Mouse (Mus musculus): ENCODE results near the gene Zbtb39. TPM values are rescaled to one million over a fixed set of nuclear protein-coding genes. Genes with fewer than 3 reads are reported as not detected.

Zbtb39 gene
- total RNA-seq (2015) = 3.3 and 5.1 TPM in 2 replicates
- 3.2 and 4.3 TPM in 2 replicates for total RNA-seq (2017)

DNA sequence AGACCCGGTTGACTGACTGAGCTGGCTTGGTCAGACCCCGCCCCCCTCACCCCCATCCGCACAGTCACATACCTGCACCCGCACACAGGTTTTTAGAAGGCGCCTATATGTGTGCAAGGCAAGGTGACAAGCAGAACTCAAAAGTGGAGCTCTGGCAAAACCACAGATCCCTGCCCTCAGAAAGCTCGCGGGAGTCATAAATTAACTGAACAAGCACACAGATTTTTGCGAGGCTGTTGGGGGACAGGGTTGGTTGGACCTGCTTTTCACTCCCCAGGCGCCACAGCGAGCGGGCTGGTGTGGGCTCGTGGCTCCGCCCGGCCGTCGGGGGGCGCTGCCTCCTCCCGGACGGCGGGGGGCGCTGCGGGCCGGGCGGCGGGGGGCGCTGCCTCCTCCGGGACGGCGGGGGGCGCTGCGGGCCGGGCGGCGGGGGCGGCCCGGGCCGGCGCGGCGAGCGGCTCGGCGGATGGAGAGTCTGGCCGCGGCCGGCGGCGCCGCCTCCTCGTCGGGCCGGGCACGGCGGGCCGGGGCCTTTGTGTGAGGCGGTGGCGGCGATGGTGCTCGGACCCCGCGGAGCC is at the start of gene Zbtb39:
Gene Zbtb39, plus strand, starts transcription at position 456 of the 578 bp plus-strand sequence.
- peak; percentile 60 for ATAC-seq (ENCODE audit: poor library complexity, severe bottlenecking)

GRCm38 (mm10) chr10:127691053-127691452 is 48.3 kb upstream of the Zbtb39 start:
- ATAC-seq (ENCODE audit: poor library complexity, severe bottlenecking) = no peak

GRCm38 (mm10) chr10:127694636-127695035 is 44.7 kb upstream of the Zbtb39 start:
- ATAC-seq (ENCODE audit: poor library complexity, severe bottlenecking) = peak; percentile 82

DNA sequence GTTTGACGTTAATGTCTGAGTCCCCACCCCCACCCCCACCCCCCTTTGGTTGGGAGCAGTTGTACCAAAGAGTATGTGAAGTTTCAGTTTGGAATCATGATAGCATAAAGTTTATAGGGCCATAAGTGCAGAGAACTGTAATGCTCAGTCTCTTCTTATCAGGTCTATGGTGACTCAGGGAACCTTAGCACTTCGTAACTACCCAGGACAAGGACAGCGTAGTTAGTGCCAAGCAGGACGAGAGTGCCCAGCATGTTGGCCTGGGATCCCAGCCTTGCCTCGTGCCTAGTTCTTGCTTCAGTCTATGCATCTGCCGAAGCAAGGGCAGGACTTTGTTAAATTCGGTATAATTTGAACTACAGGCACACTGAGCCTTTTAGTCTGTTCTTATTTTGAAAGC is 43.6 kb upstream of the Zbtb39 start:
- ATAC-seq (ENCODE audit: poor library complexity, severe bottlenecking) = no peak

DNA sequence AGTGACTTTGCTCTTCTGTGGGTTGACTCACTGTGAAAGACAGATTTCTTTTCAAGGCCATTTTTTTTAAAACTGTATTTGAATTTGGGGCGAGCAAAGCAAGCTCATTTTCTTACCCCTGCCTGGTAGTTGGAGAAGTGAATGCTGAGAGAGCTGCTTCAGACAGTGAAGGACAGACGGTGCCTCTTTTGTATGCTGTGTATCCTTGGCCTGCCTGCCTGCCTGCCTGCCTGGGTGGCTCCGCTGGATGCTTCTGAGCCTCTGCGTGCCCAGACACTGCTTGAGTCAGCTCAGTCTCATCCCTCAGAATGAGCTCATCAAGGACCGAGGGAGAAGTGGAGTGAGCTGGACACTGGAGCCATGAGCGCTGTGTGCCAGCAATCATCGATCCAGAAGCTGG is 40.4 kb upstream of the Zbtb39 start:
- ATAC-seq (ENCODE audit: poor library complexity, severe bottlenecking) = no peak

DNA sequence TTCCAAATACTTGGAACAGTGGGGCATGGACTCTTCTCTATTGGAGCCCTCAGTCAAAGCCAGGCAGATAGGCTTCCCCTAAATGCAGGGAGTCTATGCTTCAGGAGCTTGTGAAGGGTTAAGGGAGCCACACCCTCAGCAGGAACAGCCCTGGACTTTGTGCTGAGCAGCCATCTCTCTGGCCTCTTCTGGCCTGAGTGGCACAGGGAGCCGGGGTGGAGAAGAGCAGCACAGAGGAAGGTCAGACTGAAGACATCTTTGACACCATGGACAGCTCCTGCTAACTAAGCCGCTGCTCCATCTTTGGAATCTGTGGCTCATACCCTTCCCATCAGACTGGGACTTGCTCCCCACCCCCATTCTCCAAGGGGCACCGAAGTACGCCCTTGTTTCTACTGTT is 36.0 kb upstream of the Zbtb39 start:
- no peak for ATAC-seq (ENCODE audit: poor library complexity, severe bottlenecking)

DNA sequence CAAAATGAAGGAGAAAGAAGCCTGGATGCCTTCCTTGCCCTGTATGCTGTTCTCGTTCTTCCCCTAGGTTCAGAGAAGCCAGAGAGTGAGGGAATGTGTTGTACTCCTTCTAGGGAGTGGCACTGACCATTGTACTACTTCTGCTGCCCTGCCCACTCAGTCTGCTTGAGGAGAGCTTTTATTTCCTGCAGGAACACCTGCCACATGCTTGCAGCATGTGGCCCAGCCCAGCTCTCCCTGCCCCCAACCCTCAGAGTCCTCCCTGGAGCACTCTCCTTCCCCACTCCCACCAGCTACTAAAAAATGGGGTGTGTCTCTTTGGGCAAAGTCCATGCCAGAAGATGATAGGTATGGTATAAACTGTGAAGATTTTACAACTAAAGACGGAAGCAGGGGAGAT is 35.0 kb upstream of the Zbtb39 start:
- ATAC-seq (ENCODE audit: poor library complexity, severe bottlenecking) = no peak

- no peak for ATAC-seq (ENCODE audit: poor library complexity, severe bottlenecking)
Measured at GRCm38 (mm10) chr10:127704766-127705220, 34.5 kb upstream of the Zbtb39 start, which contains the start of gene Myo1a. Gene Myo1a, plus strand, starts transcription at chr10:127705170.

DNA sequence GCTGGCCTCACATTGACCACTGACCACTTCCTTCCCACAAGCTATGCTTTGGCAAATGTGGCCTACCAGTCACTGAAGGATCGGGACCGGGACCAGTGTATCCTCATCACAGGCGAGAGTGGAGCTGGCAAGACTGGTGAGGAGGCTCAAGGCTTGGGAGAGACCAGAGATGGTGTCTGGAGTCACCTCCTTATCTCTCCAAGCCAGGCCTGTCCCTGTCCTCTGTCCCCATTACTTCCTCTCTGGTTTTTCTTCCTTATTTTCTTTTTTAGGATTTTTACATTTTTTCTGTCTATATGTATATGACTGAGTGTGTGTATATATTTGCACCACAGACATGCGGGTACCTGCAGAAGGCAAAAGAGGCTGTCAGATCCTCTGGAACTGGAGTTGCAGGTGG is 33.6 kb upstream of the Zbtb39 start:
- ATAC-seq (ENCODE audit: poor library complexity, severe bottlenecking) = 0 out of 2 replicates have a peak, but pooled peaks have one; percentile 27

GRCm38 (mm10) chr10:127707721-127708120 is 31.6 kb upstream of the Zbtb39 start:
- no peak for ATAC-seq (ENCODE audit: poor library complexity, severe bottlenecking)

- ATAC-seq (ENCODE audit: poor library complexity, severe bottlenecking) = no peak
Measured at GRCm38 (mm10) chr10:127708850-127709370, 30.4 kb upstream of the Zbtb39 start.

- ATAC-seq (ENCODE audit: poor library complexity, severe bottlenecking) = no peak
Measured at GRCm38 (mm10) chr10:127710331-127710730, 29.0 kb upstream of the Zbtb39 start.

DNA sequence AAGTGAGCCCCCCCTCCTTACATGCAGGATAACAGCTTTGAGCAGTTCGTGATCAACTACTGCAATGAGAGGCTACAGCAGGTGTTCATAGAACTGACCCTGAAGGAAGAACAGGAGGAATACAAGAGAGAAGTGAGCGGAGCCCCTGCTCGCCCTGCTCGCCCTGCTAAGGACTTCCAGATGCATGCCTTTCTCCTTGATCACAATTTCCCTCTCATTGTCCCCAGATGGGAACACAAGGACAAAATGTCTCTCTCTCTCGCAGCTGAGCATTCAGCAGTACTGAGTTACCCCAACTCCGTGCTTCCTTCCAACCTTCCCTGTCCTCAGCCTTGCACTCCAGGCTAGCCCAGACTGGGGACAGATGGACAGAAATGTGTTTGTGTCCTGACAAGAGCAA is 26.6 kb upstream of the Zbtb39 start:
- ATAC-seq (ENCODE audit: poor library complexity, severe bottlenecking) = no peak

- no peak for ATAC-seq (ENCODE audit: poor library complexity, severe bottlenecking)
Measured at GRCm38 (mm10) chr10:127721671-127722418, 17.5 kb upstream of the Zbtb39 start.

DNA sequence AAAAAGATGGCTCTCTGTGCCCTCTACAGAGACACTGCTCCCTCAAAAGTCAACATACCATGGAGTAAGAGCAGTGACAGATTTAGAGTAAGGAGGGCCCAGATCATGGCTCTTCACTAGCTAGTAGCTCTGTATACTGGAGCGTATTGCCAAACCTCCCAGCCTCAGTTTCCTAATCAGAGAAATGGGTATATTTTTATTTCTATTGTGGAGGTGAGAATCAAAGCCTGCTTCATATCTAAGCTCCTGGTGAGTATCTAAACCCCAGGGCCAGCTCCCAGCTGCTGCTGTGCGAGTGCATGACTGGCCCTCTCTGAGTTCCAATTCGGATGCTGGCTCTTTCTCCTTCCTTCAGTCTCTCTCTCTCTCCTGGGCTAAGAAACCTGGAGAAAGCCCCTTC is 15.2 kb upstream of the Zbtb39 start, which contains the start of gene Tac2:
Gene Tac2, plus strand, starts transcription at position 301 of the 400 bp plus-strand sequence.
- ATAC-seq (ENCODE audit: poor library complexity, severe bottlenecking) = no peak

GRCm38 (mm10) chr10:127725136-127725535 is 14.2 kb upstream of the Zbtb39 start:
- no peak for ATAC-seq (ENCODE audit: poor library complexity, severe bottlenecking)

DNA sequence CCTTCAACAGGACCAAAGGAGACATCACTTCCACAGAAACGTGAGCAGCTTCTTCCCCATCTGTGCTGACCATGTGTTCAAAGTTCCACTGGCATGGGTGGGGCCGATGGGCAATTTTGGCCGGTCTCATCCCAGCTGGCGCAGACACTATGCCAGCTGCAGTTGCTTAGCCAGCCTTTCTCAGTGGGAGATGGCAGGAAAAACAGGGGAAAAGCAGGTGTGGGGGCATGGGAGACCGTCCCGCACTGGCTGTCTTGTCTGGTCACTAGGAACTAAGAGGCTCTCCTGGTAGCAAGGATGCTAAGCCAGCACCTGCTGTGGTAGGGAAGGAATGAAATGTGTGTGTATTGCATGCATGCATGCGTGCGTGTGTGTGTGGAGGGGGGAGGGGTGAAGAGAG is 10.9 kb upstream of the Zbtb39 start:
- no peak for ATAC-seq (ENCODE audit: poor library complexity, severe bottlenecking)

GRCm38 (mm10) chr10:127730285-127730932 is 8.9 kb upstream of the Zbtb39 start:
- ATAC-seq (ENCODE audit: poor library complexity, severe bottlenecking) = peak; percentile 22

DNA sequence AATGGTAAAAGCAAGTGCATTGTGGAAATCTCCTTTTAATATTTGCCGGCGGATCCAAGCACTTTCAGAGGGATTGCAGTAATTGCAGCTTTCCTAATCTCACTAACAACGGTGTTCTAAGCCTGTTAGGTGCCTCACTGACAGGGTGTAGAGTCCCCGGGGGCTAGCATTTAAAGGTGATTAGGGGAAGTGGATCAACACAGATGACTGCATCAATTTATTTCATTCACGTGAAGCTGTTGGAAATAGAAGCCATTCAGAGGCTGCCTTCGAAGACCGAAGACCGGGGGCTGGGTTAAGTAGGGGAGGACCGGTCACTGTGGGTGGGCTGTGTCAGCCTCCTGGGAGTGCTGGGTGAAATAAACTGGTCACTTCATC is 8.4 kb upstream of the Zbtb39 start:
- no peak for ATAC-seq (ENCODE audit: poor library complexity, severe bottlenecking)

GRCm38 (mm10) chr10:127731397-127731796 is 7.9 kb upstream of the Zbtb39 start:
- ATAC-seq (ENCODE audit: poor library complexity, severe bottlenecking) = peak; percentile 67

DNA sequence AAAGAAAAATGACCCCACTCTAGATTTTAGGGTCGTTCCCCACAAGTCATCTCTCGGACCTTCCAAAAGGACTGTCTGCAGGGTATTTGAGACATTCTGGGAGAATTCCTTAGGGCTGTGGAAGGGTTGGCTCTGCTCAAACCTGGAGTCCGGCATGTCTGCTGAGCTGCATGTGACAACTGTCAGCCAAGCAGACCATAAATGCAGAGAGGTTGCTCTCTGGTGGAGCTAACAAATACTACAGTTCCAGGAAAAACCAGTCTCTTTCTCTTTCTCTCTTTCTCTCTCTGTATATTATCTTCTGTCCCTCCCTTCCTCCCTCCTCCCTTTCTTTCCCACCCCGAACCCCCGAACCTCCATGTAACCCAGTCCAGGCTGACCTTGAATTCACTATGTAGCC is 4.9 kb upstream of the Zbtb39 start:
- ATAC-seq (ENCODE audit: poor library complexity, severe bottlenecking) = no peak
